Mouse (Mus musculus): ENCODE results near the gene Cadm1. TPM values are rescaled to one million over a fixed set of nuclear protein-coding genes. Genes with fewer than 3 reads are reported as not detected.
A peak's percentile ranks its signal among the peaks of the same experiment; 100 is the strongest.

Cadm1 gene
- total RNA-seq, 2 experiments from 2014 or later = 31.6 to 38.0 TPM

- no peak for DNase-seq
Observed at GRCm38 (mm10) chr9:47739276-47739675, 209.3 kb downstream of the Cadm1 start.

GRCm38 (mm10) chr9:47741751-47742150 lies 211.8 kb downstream of the Cadm1 start:
- DNase-seq = no peak

GRCm38 (mm10) chr9:47744916-47745315 lies 214.9 kb downstream of the Cadm1 start:
- no peak for DNase-seq

GRCm38 (mm10) chr9:47745716-47746115 lies 215.7 kb downstream of the Cadm1 start:
- no peak for DNase-seq

GRCm38 (mm10) chr9:47749160-47749559 lies 219.2 kb downstream of the Cadm1 start:
- DNase-seq = no peak

- DNase-seq = no peak
Observed at GRCm38 (mm10) chr9:47752516-47752915, 222.5 kb downstream of the Cadm1 start.

GRCm38 (mm10) chr9:47753127-47753526 lies 223.2 kb downstream of the Cadm1 start:
- no peak for DNase-seq

GRCm38 (mm10) chr9:47755119-47755518 lies 225.1 kb downstream of the Cadm1 start:
- no peak for DNase-seq

GRCm38 (mm10) chr9:47757798-47758197 lies 227.8 kb downstream of the Cadm1 start:
- no peak for DNase-seq

GRCm38 (mm10) chr9:47758320-47758719 lies 228.3 kb downstream of the Cadm1 start:
- DNase-seq = no peak

- no peak for DNase-seq
Observed at GRCm38 (mm10) chr9:47759807-47760206, 229.8 kb downstream of the Cadm1 start.

GRCm38 (mm10) chr9:47761601-47762000 lies 231.6 kb downstream of the Cadm1 start:
- DNase-seq = no peak

GRCm38 (mm10) chr9:47762913-47763312 lies 232.9 kb downstream of the Cadm1 start:
- DNase-seq = no peak

- no peak for DNase-seq
Observed at GRCm38 (mm10) chr9:47764920-47765319, 234.9 kb downstream of the Cadm1 start.

GRCm38 (mm10) chr9:47765323-47765722 lies 235.3 kb downstream of the Cadm1 start:
- no peak for DNase-seq

- DNase-seq = no peak
Observed at GRCm38 (mm10) chr9:47766342-47766741, 236.4 kb downstream of the Cadm1 start.

GRCm38 (mm10) chr9:47770836-47771235 lies 240.9 kb downstream of the Cadm1 start:
- no peak for DNase-seq

- no peak for DNase-seq
Observed at GRCm38 (mm10) chr9:47771953-47772352, 242.0 kb downstream of the Cadm1 start.

- no peak for DNase-seq
Observed at GRCm38 (mm10) chr9:47772750-47773149, 242.8 kb downstream of the Cadm1 start.

- DNase-seq = no peak
Observed at GRCm38 (mm10) chr9:47776941-47777919, 247.3 kb downstream of the Cadm1 start.

GRCm38 (mm10) chr9:47778438-47778837 lies 248.5 kb downstream of the Cadm1 start:
- peak; percentile 6 to 39 for DNase-seq

- DNase-seq = no peak
Observed at GRCm38 (mm10) chr9:47779291-47779690, 249.3 kb downstream of the Cadm1 start.

- no peak for DNase-seq
Observed at GRCm38 (mm10) chr9:47786642-47787041, 256.7 kb downstream of the Cadm1 start.

- DNase-seq = no peak
Observed at GRCm38 (mm10) chr9:47798478-47798877, 268.5 kb downstream of the Cadm1 start.

Measured in adrenal gland, postnatal 36 days (tissue).